Mouse (Mus musculus) naive thymus-derived CD4-positive, alpha-beta T cell, adult 5 months (primary cell): ENCODE measurements around the gene Il21r. TPM values are rescaled to one million over a fixed set of nuclear protein-coding genes. Genes with fewer than 3 reads are reported as not detected.

Experiments used
- polyA plus RNA-seq: library from polyadenylated mRNA; unstranded; fragments of 100-300 nt; shearing (Covaris generic); gene quantifications from one replicate; pipeline ENCODE4 v1.2.1, GENCODE M21; 2017

Gene Il21r
- polyA plus RNA-seq = 664 TPM

DNA sequence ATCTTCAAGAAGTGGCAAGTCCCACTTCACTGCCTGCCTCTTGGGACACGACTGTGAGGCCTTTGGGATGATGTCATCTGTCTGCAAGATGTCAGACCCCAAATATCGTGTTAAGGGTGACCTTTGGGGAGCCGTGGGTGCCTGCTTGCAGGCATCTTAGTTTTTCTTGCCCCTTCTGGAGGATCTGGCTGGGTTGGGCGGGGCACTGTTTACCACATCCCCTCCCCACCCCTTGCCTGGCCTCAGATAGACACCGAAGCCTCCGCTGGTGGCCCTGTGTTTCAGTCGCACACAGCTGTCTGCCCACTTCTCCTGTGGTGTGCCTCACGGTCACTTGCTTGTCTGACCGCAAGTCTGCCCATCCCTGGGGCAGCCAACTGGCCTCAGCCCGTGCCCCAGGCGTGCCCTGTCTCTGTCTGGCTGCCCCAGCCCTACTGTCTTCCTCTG, at the start of gene Il21r:
Gene Il21r (plus strand): TSS at position 245 of the 447 bp plus-strand sequence.

Other genes with a start within 250 kb of the Il21r start
- gene Kdm8, start 158.8 kb upstream of the Il21r start, polyA plus RNA-seq = 4.1 TPM
- gene Nsmce1, start 111.8 kb upstream of the Il21r start, polyA plus RNA-seq = 146 TPM
- gene Il4ra, start 51.3 kb upstream of the Il21r start, polyA plus RNA-seq = 824 TPM
- 37.5 TPM for gene Gtf3c1, start 104.4 kb downstream of the Il21r start, polyA plus RNA-seq
- 4.4 TPM for gene D430042O09Rik, start 104.5 kb downstream of the Il21r start, polyA plus RNA-seq